Mouse (Mus musculus) hindbrain, embryonic 11.5 days (tissue): ENCODE data around the gene Aldh3a1. TPM values are rescaled to one million over a fixed set of nuclear protein-coding genes. Genes with fewer than 3 reads are reported as not detected.

Source experiments
- ATAC-seq: fragments of 200-750 bp; cut with Nextera tagmentation; 2 replicates; pipeline ENCODE4 v1.8.0; 2017; ENCODE audit warnings: mild to moderate bottlenecking, moderate TSS enrichment, moderate library complexity; ENCODE audit not compliant: low FRiP score
- DNase-seq: peaks from one replicate; pipeline ENCODE4 v3.0.0-alpha.2; 2015; ENCODE audit warnings: low spot score
- H3K27ac ChIP-seq: fragments of 300-500 bp; sonication (generic); 2 replicates; pipeline ENCODE4 v1.5.1; 2014; ENCODE audit warnings: mild to moderate bottlenecking, low read depth, low read length
- H3K27me3 ChIP-seq: fragments of 300-500 bp; sonication (generic); 2 replicates; pipeline ENCODE4 v1.6.1; 2014; ENCODE audit warnings: mild to moderate bottlenecking, low read length, moderate library complexity, mixed read lengths; ENCODE audit not compliant: control insufficient read depth, insufficient read depth
- H3K36me3 ChIP-seq: fragments of 300-500 bp; sonication (generic); 2 replicates; pipeline ENCODE4 v1.6.1; 2014; ENCODE audit warnings: mild to moderate bottlenecking, low read length, moderate library complexity, mixed read lengths; ENCODE audit not compliant: control insufficient read depth, insufficient read depth
- H3K4me1 ChIP-seq: fragments of 300-500 bp; sonication (generic); replicated peaks from 2 replicates; pipeline ENCODE4 v1.6.1; 2014; ENCODE audit warnings: low read length, mixed read lengths; ENCODE audit not compliant: control insufficient read depth, insufficient read depth
- H3K4me2 ChIP-seq: fragments of 300-500 bp; sonication (generic); replicated peaks from 2 replicates; pipeline ENCODE4 v1.6.1; 2014; ENCODE audit warnings: mild to moderate bottlenecking, low read depth, low read length
- H3K4me3 ChIP-seq: fragments of 300-500 bp; sonication (generic); 2 replicates; pipeline ENCODE4 v1.5.1; 2014; ENCODE audit warnings: low read depth, low read length
- H3K9ac ChIP-seq: fragments of 300-500 bp; sonication (generic); 2 replicates; pipeline ENCODE4 v1.6.1; 2014; ENCODE audit warnings: low read depth, low read length
- H3K9me3 ChIP-seq: fragments of 300-500 bp; sonication (generic); 2 replicates; pipeline ENCODE4 v1.6.1; 2016; ENCODE audit warnings: low read length; ENCODE audit not compliant: control insufficient read depth
- WGBS: fragments of 180-500 bp; shearing (Covaris S2); extraction: QIAGEN DNeasy Blood & Tissue Kit; methylation state at CpG from one replicate; pipeline ENCODE4 v1.1.7; 2014; 5-methylcytosine and 5-hydroxymethylcytosine counted together
- polyA plus RNA-seq: library from polyadenylated mRNA; unstranded; fragments of >200 nt; fragmentation: Nextera tagmentation; extraction: Ambion mirVana; gene quantifications from 2 replicates; pipeline ENCODE4 v1.2.1, GENCODE M21; 2014

The Aldh3a1 gene
- polyA plus RNA-seq, 1 experiment from 2014 or later: not detected

- Histone ChIP-seq H3K9ac (no peak overlapping the region), H3K27ac (no peak overlapping the region), H3K4me1 (no peaks in the 10 kb centered on the region), H3K4me3 (no peak overlapping the region), H3K9me3 (no peaks in the 10 kb centered on the region), H3K36me3 (no peaks in the 10 kb centered on the region), H3K4me2 (no peak overlapping the region), H3K27me3 (no peaks in the 10 kb centered on the region)
- ATAC-seq (no peak), DNase-seq (no peak)
- 80% methylated on average over 3 of the region's 3 CpGs for WGBS
Measured at GRCm38 (mm10) chr11:61236015-61236414, 28.7 kb downstream of the Aldh3a1 start.

DNA sequence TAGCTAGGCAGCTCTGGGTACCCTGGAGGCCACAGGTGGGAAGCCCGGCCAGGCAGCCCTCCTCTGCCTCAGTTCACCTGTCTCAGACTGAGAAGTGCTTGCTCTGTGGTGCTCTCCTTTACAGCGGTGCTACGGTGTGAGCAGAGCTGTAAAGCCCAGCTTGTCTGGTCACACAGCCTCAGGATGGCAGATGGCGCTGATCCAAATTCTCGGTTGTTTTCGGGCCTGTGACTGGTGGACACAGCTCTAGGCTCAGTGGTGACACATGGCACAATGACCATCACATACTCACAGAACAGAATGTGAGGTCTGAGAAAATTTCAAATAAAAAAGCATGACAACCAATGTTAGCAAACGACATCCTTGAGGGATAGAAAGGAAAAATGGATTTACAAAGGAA, 37.1 kb downstream of the Aldh3a1 start:
- no peak overlapping the region for H3K9ac ChIP-seq
- ATAC-seq (no peak), DNase-seq (no peak)
- H3K4me2 ChIP-seq: no peak overlapping the region
- H3K27me3 ChIP-seq: no peaks in the 10 kb centered on the region
- H3K9me3 ChIP-seq: no peaks in the 10 kb centered on the region
- H3K27ac ChIP-seq: no peak overlapping the region
- 86% methylated on average over 7 of the region's 7 CpGs for WGBS
- no peaks in the 10 kb centered on the region for H3K36me3 ChIP-seq
- no peak overlapping the region for H3K4me3 ChIP-seq
- no peaks in the 10 kb centered on the region for H3K4me1 ChIP-seq

- Histone ChIP-seq H3K4me2 (no peak overlapping the region), H3K9ac (no peak overlapping the region), H3K4me3 (no peak overlapping the region), H3K9me3 (no peaks in the 10 kb centered on the region), H3K36me3 (0 out of 2 replicates have a peak, but pooled peaks cover 5% of the 10 kb centered on the region), H3K27ac (no peak overlapping the region), H3K4me1 (no peaks in the 10 kb centered on the region), H3K27me3 (no peaks in the 10 kb centered on the region)
- ATAC-seq (no peak), DNase-seq (no peak)
- WGBS: 87% methylated on average over 10 of the region's 10 CpGs
Measured at GRCm38 (mm10) chr11:61251741-61252140, 44.4 kb downstream of the Aldh3a1 start.

DNA sequence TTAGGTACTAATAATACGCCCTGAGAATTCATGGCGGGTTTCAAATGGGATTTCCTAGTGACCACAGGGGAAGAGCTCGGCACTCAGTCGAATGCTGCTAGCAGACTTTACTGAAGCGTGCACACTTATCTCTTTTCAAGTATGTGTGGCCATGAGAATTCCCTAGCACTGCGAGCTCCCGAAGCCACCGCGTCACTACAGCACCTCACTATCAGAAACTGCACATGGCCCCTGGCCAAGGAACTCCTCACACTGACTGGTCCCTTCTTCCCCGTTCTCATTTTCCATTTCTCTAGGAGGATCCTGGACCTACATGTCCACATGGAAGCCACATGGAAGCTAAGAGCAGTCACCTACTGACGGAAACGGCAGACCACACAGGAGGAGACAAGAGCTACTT, 45.5 kb downstream of the Aldh3a1 start:
- H3K4me2 ChIP-seq: no peak overlapping the region
- ATAC-seq (no peak), DNase-seq (no peak)
- 96% methylated on average over 12 of the region's 12 CpGs for WGBS
- H3K9ac ChIP-seq: no peak overlapping the region
- H3K27me3 ChIP-seq: no peaks in the 10 kb centered on the region
- no peaks in the 10 kb centered on the region for H3K4me1 ChIP-seq
- H3K4me3 ChIP-seq: no peak overlapping the region
- no peak overlapping the region for H3K27ac ChIP-seq
- H3K9me3 ChIP-seq: no peaks in the 10 kb centered on the region
- 0 out of 2 replicates have a peak, but pooled peaks cover 5% of the 10 kb centered on the region for H3K36me3 ChIP-seq

DNA sequence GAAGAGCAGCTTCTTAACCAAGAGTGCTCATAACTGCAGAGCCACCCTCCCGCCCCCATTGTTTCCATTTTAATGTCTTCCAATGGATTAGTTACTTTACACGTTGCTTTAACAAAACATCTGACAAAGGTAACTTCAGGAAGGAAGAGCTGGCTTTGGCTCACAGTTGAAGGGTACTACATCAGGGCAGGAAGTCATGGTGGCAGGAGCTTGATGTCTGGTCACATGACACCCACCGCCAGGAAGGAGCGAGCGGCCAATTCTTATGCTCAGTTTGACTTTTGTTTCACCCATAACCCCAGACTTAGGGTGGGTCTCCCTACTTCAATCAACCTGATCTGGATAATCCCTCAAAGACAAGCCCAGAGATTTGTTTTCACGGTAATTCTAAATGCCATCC, 51.8 kb downstream of the Aldh3a1 start:
- Histone ChIP-seq H3K27ac (no peak overlapping the region), H3K4me2 (no peak overlapping the region), H3K36me3 (peaks cover 5% of the 10 kb centered on the region; the same call in 1 of the 2 replicates), H3K9ac (no peak overlapping the region), H3K4me3 (no peak overlapping the region), H3K4me1 (no peaks in the 10 kb centered on the region), H3K27me3 (no peaks in the 10 kb centered on the region), H3K9me3 (no peaks in the 10 kb centered on the region)
- ATAC-seq: no peak
- DNase-seq: no peak
- 92% methylated on average over 6 of the region's 6 CpGs for WGBS

DNA sequence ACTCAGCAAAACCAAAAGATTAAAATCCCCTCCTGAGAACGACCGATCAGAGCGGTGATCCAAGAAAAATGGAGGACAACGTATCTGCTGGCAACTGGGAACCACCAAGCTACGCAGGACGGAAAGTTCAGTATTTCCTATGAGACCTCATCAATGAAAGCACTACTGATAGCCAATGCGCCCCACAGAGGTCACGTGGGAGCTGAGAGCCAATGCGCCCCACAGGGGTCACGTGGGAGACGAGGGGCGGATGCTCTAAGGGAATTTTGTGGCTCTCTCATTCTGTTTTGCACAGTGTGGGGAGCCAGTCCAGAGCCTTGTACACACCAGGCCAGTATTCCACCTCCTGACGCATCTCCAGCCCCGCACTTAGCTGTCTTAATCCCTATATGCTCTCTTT, 55.2 kb downstream of the Aldh3a1 start:
- WGBS: 95% methylated on average over 14 of the region's 14 CpGs
- no peak for DNase-seq
- H3K27ac ChIP-seq: no peak overlapping the region
- H3K27me3 ChIP-seq: no peaks in the 10 kb centered on the region
- no peaks in the 10 kb centered on the region; the same call in 1 of the 2 replicates for H3K36me3 ChIP-seq
- no peaks in the 10 kb centered on the region for H3K4me1 ChIP-seq
- ATAC-seq: no peak
- no peak overlapping the region for H3K9ac ChIP-seq
- H3K4me2 ChIP-seq: no peak overlapping the region
- no peaks in the 10 kb centered on the region for H3K9me3 ChIP-seq
- H3K4me3 ChIP-seq: no peak overlapping the region

GRCm38 (mm10) chr11:61263841-61264240, 56.5 kb downstream of the Aldh3a1 start:
- DNase-seq (no peak), ATAC-seq (no peak)
- H3K27me3 ChIP-seq: no peaks in the 10 kb centered on the region
- H3K9ac ChIP-seq: no peak overlapping the region
- H3K36me3 ChIP-seq: no peaks in the 10 kb centered on the region; the same call in 1 of the 2 replicates
- H3K9me3 ChIP-seq: no peaks in the 10 kb centered on the region
- WGBS: 88% methylated on average over 1 of the region's 1 CpGs
- H3K4me1 ChIP-seq: no peaks in the 10 kb centered on the region
- no peak overlapping the region for H3K4me2 ChIP-seq
- H3K4me3 ChIP-seq: no peak overlapping the region
- H3K27ac ChIP-seq: no peak overlapping the region

GRCm38 (mm10) chr11:61266551-61267533, 59.5 kb downstream of the Aldh3a1 start, which contains the start of gene Aldh3a2:
Aldh3a2 (minus strand) TSS chr11:61267464.
- H3K9me3 ChIP-seq: no peaks in the 10 kb centered on the region
- ATAC-seq: peak; percentile 100
- peak within 1 kb of the TSS; percentile 69 for H3K4me3 ChIP-seq
- no peaks in the 10 kb centered on the region for H3K36me3 ChIP-seq
- peak; percentile 94 for DNase-seq
- WGBS: 2% methylated on average over 54 of the region's 58 CpGs
- H3K9ac ChIP-seq: peak within 1 kb of the TSS; percentile 91
- peak within 1 kb of the TSS; percentile 82 for H3K27ac ChIP-seq
- H3K27me3 ChIP-seq: no peaks in the 10 kb centered on the region
- no peaks in the 10 kb centered on the region for H3K4me1 ChIP-seq
- H3K4me2 ChIP-seq: peak within 1 kb of the TSS; percentile 51
